Mouse (Mus musculus) cerebellum, adult 2 months (tissue): ENCODE data around the gene Maf.

Source experiments
- CTCF ChIP-seq: fragments of 200-500 bp; IDR thresholded peaks from 2 replicates; pipeline ENCODE4 v1.5.1; 2011; ENCODE audit warnings: low read depth, mild to moderate bottlenecking, control low read depth, low read length, moderate library complexity, borderline replicate concordance; ENCODE audit not compliant: insufficient read depth
- POLR2A ChIP-seq: fragments of 200-500 bp; IDR thresholded peaks from 2 replicates; pipeline ENCODE4 v1.6.1; 2011; ENCODE audit warnings: low read length, control low read depth, borderline replicate concordance; ENCODE audit not compliant: insufficient read depth

DNA sequence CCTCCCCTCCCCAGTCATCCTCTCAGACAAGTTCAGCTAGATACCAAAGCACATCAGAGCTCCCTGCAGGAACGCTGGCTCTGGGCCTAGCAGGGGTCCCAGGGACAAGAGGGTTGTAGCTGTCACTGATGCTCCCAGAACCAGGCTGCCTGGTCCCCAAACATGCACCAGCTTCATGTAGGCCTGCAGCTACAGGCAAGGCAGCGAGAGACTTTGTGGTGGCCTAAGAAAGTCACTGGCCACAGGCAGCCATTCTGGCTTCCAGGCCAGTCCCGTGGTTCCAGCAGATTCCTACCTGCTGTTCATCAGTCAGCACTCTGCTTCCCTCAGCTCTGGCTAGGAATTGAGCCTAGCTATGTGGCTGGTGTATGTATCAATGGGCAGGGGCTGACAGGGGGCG is 10.9 kb downstream of the Maf start:
- TF ChIP-seq CTCF, result no peak
- no peak for TF ChIP-seq POLR2A
